Mouse (Mus musculus): ENCODE results near the gene Sec14l2.

- TF ChIP-seq CTCF (IDR thresholded peaks at IDR 0.05; ENCODE audit: control insufficient read depth, insufficient read depth, low read length) (peak; percentile 71), POLR2A (IDR thresholded peaks at IDR 0.05; ENCODE audit: borderline replicate concordance, control insufficient read depth, low read depth, low read length) (no peak)
Observed at GRCm38 (mm10) chr11:4094378-4095170, 28.6 kb downstream of the Sec14l2 start.
